Mouse (Mus musculus): ENCODE measurements at regions not wholly inside any gene's neighbourhood (a gene's known extent, or its start where the extent isn't known, plus 50 kb on each side); places are given as distances from the start of the nearest gene placed in this dataset.

DNA sequence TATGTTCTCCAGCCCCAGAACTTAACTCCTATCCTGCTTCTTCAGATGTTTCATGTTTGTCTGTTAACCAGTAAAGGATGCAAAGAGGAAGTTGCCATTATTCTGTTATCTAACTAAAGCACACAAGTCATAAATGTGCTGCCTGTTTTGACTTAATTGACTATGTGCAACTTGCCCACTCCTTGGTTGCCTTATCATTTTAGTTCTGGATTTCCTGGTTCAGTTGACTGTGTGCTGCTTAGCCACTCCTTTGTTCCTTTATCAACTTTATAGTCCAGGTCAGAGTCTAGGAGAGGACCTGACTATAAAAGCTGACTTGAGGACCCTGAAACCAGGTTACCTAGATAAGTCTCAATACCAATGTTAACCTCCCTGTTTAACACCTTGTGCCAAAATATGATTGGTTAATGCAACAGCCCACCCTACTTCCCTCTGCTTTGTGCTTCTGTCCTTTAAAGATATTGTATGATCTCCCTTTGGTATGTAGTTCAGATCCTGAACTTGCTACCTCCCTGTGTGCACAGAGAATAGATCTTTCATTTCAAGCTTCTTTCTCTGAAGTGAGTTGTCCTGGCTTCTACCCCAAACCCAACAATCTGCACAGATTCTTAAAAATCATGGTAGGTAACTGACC, 721.2 kb upstream of the Lcorl start:
- TF ChIP-seq POLR2A (IDR thresholded peaks at IDR 0.05; ENCODE audit: borderline replicate concordance, extremely low read depth, insufficient read depth, insufficient read length, poor library complexity, severe bottlenecking), result no peak
- no peak for TF ChIP-seq CTCF (IDR thresholded peaks at IDR 0.05; ENCODE audit: borderline replicate concordance, extremely low read depth, insufficient read depth, insufficient read length)
- no peak for DNase-seq (ENCODE audit: low read depth)

DNA sequence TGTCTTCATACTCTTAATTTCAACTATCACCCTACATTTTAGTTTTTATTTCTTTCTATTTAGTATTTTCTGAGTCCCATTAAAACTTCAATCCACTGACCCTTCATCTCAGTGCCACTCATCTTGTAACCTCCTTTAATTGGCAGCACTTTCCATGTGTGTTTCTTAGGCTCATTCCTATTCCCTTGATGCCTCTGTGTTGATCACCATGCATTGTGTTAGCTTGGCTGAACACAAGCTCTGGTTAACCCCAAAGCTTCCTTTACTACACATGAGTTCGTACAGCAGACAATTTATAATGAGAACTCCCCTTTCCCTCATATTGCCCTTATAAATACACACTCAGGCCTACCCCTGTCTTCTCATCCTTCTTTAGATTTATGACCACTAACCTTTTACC, 716.5 kb upstream of the Lcorl start:
- TF ChIP-seq POLR2A (IDR thresholded peaks at IDR 0.05; ENCODE audit: borderline replicate concordance, extremely low read depth, insufficient read depth, insufficient read length, poor library complexity, severe bottlenecking) (no peak), CTCF (IDR thresholded peaks at IDR 0.05; ENCODE audit: borderline replicate concordance, extremely low read depth, insufficient read depth, insufficient read length) (no peak)
- DNase-seq (ENCODE audit: low read depth), result no peak

DNA sequence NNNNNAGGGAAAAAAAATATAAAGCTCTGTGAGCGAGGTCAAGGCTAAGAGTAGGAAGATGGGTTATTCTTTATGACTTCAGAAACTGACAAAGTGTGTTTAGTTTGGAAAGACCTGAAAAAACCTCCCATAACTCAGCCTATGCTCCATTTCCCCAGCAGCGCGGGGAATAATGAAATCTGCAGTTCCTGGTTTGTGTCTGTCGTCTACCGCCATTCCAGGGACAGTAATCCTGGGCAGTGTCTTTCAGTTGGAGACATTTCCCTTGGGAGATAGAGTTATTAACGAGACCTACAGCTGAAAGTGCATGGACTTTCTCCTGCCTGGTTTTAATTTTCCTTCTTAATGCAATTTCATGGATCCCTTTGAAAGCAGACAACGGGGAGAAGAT, 715.9 kb upstream of the Lcorl start:
- DNase-seq (ENCODE audit: low read depth), result peak; percentile 14
- no peak for TF ChIP-seq CTCF (IDR thresholded peaks at IDR 0.05; ENCODE audit: borderline replicate concordance, extremely low read depth, insufficient read depth, insufficient read length)
- no peak for TF ChIP-seq POLR2A (IDR thresholded peaks at IDR 0.05; ENCODE audit: borderline replicate concordance, extremely low read depth, insufficient read depth, insufficient read length, poor library complexity, severe bottlenecking)

DNA sequence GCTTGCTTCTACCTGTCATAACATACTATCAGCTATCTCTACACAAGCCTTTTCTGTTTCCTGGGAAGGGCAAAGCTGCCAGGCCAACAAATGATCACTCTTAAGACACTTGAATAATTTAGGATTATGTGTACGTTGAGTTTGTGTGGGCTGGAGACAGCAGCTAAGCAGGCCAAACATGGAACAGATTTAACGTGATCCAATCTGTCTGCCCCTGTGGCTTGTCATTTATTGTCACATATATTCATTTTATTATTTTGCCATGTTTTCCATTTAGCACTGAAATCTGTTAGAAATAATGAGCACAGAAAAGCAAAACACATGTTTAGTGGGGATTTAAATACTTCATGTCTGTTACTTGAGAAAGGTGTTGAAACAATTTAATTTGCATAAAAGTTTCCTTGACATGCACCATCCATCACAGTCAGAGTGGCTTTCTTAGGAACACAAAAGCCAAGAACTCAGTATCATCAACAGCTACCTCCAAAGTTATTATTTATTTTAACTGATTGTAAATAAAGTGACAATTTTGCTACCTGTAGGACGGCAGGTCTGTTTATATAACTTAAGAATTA, 699.4 kb upstream of the Lcorl start:
- TF ChIP-seq POLR2A (IDR thresholded peaks at IDR 0.05; ENCODE audit: borderline replicate concordance, extremely low read depth, insufficient read depth, insufficient read length, poor library complexity, severe bottlenecking), result no peak
- TF ChIP-seq CTCF (IDR thresholded peaks at IDR 0.05; ENCODE audit: borderline replicate concordance, extremely low read depth, insufficient read depth, insufficient read length), result no peak
- peak; percentile 53 for DNase-seq (ENCODE audit: low read depth)

DNA sequence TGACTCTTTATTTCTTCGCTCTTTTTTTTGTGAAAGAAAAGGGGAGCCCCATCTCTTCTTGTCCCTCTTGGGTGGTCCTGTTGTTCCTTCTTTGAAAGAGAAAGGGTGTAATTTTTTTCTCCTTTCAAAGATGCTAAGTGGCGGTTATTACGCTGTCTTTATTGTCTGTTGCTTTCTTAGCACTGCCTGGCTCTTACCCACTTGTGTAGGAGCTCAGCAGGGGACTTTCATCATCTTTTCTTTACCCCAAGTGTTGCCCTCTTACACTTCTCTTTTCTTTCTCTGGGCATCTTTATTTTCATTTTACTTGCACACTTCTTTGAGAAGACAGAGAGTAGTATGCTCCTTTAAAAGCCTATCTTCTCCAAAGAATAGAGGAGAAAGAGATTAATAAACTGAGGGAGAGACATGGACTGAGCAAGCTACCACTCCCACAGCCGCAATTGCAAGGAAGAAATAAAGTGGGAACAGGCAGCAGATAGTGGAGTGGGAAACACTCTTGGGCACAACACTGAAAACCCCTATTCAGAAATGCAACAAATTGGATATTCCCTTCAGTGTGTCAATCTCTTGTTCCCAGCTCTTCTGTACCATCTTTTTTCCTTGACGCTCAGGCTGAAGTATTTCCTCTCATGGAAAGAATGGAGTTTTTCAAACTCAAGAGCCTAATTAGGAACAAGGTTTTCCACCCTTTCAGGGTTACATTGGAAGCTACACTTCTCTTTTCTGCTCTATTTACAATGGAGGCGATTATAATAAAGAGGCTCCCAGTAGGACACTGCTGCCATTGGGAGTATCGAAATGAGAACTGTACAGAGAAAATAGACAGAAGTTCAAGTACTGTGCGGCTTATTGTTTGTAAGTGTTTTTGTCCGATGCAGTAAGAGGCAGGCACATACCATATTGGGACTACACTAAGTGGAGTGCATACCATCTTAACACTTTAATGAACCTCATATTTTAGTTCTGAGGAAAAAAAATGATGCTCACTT, 684.2 kb upstream of the Lcorl start:
- no peak for TF ChIP-seq POLR2A (IDR thresholded peaks at IDR 0.05; ENCODE audit: borderline replicate concordance, extremely low read depth, insufficient read depth, insufficient read length, poor library complexity, severe bottlenecking)
- no peak for TF ChIP-seq CTCF (IDR thresholded peaks at IDR 0.05; ENCODE audit: borderline replicate concordance, extremely low read depth, insufficient read depth, insufficient read length)
- DNase-seq (ENCODE audit: low read depth), result peak; percentile 62

All from brain, embryonic 14.5 days (tissue).